Mouse (Mus musculus) cerebellum, postnatal 4 days (tissue): Measurements from ENCODE around the gene Calml3.
"Not testable (repeated sequence)": the region's sequence is repeated elsewhere in the genome, so short reads cannot be mapped to it uniquely, and the experiment has no call there.

Experiments used
- DNase-seq, 2 experiments: peaks; one replicate each; pipeline ENCODE4 v3.0.0; 2022; ENCODE audit warnings: low spot score in 2 of 2, mixed read lengths in 1 of 2

Calml3 gene

GRCm38 (mm10) chr13:3804186-3804585, at the start of gene Calml3:
Calml3 (minus strand) TSS chr13:3804316.
- DNase-seq = no peak

DNA sequence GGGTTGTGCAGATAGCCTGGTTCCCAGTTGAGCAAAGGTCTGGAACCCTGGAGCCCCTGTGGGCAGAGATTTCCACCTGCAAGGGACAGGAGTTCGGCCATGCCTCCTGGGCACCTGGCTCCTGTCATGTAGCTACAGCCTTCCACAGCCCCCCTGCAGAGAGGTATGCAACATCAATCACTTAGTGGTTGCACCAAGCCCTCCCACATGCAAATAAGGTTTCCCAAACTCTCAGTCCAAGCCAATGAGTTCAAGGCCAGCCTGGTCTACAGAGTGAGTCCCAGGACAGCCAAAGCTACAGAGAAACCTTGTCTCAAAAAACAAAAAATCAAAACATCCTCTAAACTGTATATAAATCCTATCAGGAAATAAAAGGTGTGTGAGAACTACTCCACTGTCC, 46.2 kb upstream of the Calml3 start:
- no peak for DNase-seq

DNA sequence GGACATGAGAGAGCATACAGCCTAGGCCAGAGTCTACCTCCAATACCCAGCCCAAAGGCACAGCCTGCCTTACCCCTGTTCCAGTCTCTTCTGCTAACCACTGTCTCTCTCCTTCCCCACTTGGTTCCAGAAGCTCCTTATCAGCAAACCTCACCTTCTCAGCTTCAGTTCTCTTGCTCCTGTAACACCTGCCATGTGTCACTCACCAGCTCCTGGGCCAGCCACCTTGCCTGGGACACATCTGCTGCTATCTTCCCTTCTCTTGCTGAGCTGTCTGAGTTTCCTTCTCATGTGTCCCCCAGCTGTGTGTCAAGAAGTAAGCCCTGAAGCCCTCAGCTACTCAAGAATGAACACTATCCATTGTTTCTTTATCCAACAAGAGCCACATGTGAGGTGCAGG, 36.5 kb upstream of the Calml3 start:
- DNase-seq = not testable (repeated sequence)

DNA sequence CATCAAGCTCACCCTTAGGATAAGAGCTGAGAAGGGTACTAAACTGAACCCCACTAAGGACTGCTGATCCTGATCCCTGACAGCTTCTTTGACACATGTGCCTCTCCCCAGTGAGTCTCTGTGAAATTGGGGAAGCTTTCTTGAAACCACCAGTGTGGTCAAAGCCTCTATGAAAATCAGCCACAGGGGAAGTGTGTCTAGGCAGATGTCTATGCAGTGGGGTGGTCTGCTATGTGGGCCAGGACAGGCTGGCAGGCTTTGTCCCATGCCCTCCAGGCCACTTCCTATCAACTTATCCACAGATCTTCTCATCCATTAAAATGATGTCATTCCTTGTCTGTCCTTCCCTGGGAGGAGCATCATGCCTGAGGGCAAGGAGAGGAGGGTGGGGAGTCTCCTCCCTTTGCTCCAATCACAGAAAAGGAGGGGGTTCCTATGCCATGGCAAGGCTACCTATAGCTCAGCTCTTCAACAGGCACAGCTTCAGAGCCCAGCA, 33.2 kb upstream of the Calml3 start, which contains the start of gene Calm4:
Calm4 (plus strand) TSS at position 446 of the 496 bp plus-strand sequence.
- DNase-seq = not testable (repeated sequence)

DNA sequence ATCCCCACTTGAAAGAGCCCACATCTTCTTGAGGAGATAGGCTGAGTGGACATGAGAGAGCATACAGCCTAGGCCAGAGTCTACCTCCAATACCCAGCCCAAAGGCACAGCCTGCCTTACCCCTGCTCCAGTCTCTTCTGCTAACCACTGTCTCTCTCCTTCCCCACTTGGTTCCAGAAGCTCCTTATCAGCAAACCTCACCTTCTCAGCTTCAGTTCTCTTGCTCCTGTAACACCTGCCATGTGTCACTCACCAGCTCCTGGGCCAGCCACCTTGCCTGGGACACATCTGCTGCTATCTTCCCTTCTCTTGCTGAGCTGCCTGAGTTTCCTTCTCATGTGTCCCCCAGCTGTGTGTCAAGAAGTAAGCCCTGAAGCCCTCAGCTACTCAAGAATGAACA, 29.5 kb upstream of the Calml3 start:
- DNase-seq = not testable (repeated sequence)

DNA sequence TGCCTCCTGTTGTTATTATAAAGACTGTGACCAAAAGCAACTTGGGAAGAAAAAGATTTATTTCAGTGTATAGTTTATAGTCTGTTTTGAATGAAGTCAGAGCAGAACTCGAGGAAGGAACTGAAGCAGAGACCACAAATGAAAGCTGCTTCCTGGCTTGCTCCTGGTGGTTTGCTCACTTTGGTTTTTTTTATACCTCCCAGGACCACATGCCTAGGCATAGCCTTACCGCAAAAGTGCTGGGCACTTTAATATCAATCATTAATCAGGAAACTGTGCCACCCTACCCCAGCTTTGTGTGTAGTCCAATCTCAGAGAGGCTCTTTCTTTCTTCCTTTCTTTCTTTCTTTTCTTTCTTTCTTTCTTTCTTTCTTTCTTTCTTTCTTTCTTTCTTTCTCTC, 28.3 kb upstream of the Calml3 start:
- DNase-seq = no peak

DNA sequence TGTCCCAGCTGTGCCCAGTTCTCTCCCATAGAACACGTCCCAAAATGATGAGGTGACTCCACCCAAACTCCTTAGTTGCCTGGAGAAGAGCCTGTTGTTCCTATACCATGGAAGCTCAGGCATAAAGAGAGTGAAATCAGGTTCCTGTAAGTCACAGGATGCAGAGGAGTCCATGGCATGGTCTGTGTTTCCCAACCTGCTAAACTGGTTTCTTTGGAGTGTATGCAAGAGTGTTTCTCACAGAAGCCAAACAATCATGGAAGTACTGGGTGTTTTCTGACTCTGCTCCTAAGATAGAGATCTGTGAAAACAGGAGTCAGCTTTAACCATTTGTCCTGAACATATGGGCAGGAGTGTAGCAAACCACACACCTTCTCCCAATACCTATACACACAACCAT, 27.9 kb upstream of the Calml3 start:
- DNase-seq = no peak

GRCm38 (mm10) chr13:3831546-3831945, 27.4 kb upstream of the Calml3 start:
- DNase-seq = no peak

DNA sequence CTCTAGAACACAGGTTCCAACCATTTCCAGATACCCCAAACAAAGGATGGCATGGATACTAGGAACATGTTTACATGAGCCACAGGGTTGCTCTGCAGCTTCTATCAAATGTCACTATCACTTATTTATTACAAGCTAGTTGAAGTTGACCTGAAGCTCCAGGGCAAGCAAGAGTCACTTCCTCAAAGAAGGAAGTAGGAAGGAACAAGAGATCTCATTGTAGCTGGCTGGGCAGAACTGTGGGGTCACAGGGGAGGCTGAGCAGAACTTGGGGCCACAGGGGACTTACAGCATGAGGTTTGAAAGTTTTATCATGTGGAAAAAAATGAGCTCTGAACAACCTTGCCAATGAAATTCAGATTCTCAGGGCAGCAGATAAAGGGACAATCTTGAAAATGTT, 21.6 kb upstream of the Calml3 start:
- no peak for DNase-seq

DNA sequence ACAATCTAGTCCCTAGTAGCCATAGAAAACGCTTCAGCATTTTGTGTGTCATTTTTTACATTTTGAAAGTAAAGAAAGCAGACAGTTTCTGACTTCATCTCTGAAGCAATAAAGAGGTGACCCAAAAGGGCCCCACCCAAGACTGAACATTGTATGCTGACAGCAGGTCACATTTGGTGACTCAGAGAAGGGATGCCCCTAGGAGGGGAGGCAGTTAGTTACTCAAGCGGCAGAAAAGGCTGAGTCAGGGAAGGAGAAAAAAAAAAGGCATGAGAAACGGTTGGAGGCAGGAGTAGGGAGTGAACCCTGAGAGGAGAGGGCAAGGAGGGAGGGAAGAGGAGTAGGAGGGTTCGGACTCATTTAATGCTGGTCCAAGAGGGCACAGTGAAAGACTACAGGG, 18.0 kb upstream of the Calml3 start:
- DNase-seq = no peak

- DNase-seq = no peak
Observed at GRCm38 (mm10) chr13:3818740-3819076, 14.6 kb upstream of the Calml3 start.

DNA sequence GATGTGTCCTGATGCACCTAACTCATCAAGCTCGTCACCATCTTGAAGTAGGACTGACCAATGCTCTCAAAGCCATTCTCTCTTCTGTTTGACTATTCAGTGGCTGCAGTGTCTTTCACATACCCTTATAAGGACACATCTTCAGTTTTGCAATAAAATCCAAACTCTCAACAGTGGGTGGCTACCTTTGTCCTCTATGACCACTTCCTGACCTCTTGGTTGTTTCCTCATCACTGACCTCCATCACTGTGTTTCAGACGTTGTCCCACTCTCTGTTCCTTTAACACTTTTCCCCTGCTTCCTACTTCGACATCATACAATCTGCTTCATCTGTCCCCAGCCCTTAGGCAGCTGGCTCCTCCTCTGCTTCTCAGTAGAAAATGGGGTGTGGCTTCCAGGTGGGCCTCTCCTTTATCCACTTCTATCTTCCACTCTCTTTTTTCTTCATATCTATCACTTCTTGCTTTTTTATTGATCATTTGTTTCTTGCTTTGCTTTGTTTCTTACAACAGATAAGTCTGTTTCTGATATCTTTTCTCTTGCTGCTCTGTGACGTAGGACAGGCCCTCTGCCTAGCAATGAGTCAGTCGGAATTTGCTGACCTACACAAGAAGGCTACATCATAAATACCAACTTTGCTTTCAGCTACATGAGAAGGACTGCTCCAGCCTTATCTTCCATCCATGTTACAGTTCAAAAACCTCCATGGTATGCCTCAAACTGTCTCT, 14.1 kb upstream of the Calml3 start:
- DNase-seq = no peak

GRCm38 (mm10) chr13:3807131-3807827, 3.2 kb upstream of the Calml3 start:
- no peak for DNase-seq

- no peak for DNase-seq
Observed at GRCm38 (mm10) chr13:3805638-3806037, 1.5 kb upstream of the Calml3 start.

- no peak for DNase-seq
Observed at GRCm38 (mm10) chr13:3805132-3805531, 1.0 kb upstream of the Calml3 start.

- no peak for DNase-seq
Observed at GRCm38 (mm10) chr13:3799386-3799785, 4.7 kb downstream of the Calml3 start.

DNA sequence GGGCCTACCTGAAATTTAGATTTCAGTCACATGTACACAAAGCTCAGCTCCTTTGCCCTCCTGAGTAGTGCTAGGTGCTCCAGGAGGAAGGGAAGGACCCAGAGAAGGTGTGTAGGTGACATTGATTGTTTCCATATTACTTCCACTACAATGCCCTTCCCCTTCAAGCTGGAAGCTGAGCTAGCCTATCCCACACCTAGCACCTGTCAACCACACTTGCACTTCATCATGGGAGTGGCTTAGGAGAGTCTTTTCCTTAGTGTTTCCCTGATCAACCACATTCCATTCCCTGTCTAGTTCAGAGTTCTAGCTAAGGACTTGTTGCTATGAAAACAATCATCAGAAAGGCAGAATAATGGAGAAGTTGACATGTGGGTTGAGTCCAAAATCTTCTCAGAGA, 5.4 kb downstream of the Calml3 start:
- DNase-seq = no peak

DNA sequence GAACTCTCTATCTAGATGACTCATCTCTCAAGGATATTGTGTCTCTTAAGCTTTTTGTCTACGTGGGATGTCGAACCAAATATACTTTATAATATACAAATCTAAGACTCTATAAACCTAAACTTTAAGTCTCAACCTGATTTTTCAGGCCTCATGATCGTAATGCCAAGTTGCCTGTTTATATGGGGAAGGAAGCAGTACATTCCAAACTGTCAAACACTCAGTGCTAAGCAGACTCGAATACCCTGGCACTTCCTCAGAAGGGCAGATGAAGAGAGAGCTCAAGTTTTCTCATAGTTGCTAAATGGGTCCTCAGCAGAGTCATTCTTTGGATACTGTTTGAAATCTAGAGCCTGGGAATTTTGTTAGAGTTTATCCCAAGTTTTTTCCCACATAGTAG, 7.5 kb downstream of the Calml3 start:
- no peak for DNase-seq

- DNase-seq = no peak
Observed at GRCm38 (mm10) chr13:3789531-3789930, 14.6 kb downstream of the Calml3 start.

DNA sequence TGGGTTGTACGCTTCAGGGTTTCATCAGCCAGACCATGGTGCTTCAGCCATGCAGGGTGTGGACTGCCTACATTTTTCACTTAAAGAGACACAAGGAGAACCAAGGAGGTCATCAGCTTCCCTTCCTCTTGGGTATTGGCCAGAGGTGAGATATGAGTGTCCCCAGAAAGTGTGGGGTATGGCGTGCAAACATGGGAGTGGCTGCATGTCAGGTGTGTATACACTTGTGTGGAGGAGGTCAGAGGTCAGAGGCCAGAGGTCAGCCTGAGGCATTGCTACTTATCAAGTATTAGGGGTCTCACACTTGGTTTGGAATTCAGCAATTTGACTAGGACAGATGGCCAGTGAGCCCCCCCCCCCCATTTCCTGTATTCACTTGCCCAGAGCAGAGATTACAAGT, 15.5 kb downstream of the Calml3 start:
- no peak for DNase-seq

DNA sequence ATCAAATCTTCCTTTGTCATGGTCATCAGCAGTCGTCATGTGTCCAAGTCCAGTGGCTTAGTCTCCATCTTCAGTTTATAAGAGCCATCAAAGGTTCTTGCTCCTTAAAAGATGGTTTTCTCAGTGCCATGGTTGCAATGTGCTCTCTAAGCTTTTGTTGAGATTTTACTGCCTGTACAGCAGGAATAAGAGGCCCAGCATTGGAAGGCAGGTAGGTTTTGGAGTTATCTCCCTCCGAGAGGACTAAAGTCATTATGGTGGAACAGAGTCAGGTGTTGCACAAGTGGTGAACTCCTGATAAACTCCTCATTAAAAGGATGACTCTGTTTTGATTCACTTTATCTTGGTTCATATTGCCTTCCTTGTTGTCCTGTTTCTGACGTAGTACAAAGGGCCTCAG, 16.5 kb downstream of the Calml3 start:
- no peak for DNase-seq

GRCm38 (mm10) chr13:3787102-3787501, 17.0 kb downstream of the Calml3 start:
- no peak for DNase-seq

DNA sequence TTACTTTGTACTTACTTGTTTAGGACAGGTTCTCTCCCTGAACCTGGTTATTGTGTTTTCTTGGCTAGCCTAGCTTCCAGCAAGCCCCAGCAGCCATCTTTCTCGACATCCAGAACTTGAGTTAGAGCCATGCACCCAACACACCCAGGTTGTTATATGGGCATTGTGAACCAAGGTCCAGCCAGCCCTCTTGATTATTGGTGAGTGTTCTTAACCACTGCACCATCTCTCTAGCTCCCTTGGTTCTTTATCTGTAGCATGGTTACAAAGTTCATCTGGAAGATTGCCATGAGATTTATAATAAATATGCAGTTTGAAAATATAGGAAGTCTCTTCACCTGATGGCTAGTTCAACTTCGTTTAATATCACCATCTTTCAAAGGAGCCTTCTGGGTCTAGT, 20.5 kb downstream of the Calml3 start:
- no peak for DNase-seq
